Mouse (Mus musculus): ENCODE measurements around the gene Arsb.
"Not testable (repeated sequence)": the region's sequence is repeated elsewhere in the genome, so short reads cannot be mapped to it uniquely, and the experiment has no call there.

Arsb gene

GRCm38 (mm10) chr13:93970115-93970514 is 198.7 kb downstream of the Arsb start:
- no peak for ATAC-seq (ENCODE audit: insufficient number of reproducible peaks, low FRiP score, low TSS enrichment)

DNA sequence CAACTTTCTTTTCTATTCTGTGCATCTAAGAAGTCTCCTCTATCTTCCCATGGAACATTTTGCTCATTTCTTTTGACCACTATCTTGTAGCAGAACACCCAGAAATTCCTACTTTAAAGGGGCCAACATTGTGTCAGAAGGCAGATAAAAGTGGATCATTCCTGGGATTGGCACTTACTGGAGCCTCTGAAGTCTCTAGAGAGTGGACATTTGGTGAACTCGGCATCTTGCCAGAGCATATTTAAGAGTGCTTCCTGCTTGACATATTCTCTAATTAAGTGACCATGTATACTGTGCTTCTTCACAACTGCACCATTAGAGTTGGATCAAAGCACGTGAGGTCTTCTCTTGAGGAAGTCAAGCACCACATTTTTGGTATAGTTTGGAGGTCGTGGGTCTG is 201.0 kb downstream of the Arsb start:
- no peak for ATAC-seq (ENCODE audit: insufficient number of reproducible peaks, low FRiP score, low TSS enrichment)

DNA sequence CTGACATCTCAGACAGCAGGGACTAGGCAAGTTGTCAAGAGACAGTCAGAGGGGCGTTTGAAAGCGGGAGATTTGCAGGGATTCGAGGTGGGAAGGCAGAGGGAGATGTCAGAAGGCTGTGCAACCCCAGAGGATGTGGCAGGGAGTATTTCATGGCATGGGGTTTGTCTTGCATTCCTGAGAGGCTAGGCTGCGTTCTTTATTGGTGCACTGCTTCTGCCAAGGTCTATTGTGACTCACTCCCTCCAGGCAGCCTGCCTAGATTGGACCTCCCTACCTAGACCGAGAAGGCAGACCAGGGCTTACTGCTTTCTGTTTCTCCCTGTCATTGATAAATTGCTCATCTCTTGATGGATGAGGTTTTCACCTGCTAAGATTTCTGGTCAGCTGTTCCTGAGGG is 204.2 kb downstream of the Arsb start:
- ATAC-seq (ENCODE audit: insufficient number of reproducible peaks, low FRiP score, low TSS enrichment) = no peak

DNA sequence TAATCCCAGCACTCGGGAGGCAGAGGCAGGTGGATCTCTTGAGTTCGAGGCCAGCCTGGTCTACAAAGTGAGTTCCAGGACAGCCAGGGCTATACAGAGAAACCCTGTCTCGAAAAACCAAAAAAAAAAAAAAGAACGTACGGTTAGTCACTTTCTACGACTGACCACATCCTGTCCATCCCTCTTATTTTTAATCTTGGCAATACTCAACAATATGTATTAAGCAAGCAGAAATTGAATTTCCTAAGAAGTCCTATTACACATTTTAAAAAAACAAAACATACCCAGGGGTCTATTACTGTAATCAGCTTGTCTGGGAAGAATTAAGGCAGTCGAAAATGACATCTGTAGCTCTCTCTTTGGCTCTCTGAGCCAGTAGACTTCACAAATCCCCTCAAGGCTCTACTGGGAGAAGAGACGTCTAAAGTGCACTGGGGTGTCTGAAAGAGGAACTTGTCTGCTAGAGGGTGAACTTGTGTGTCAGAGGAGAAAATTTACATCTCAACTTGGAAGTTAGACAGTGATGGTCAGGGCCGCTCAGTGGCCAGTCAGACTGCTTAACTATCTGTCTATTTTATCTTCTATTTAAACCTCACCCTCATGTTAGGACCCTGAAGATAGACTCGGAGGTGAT is 205.6 kb downstream of the Arsb start:
- ATAC-seq (ENCODE audit: insufficient number of reproducible peaks, low FRiP score, low TSS enrichment) = no peak

GRCm38 (mm10) chr13:93978703-93979495 is 207.5 kb downstream of the Arsb start:
- no peak for ATAC-seq (ENCODE audit: insufficient number of reproducible peaks, low FRiP score, low TSS enrichment)

- no peak for ATAC-seq (ENCODE audit: insufficient number of reproducible peaks, low FRiP score, low TSS enrichment)
Observed at GRCm38 (mm10) chr13:93979754-93980153, 208.3 kb downstream of the Arsb start.

GRCm38 (mm10) chr13:93984521-93984920 is 213.1 kb downstream of the Arsb start:
- no peak; the same call in 1 of the 2 replicates for ATAC-seq (ENCODE audit: insufficient number of reproducible peaks, low FRiP score, low TSS enrichment)

GRCm38 (mm10) chr13:93985181-93985580 is 213.8 kb downstream of the Arsb start:
- ATAC-seq (ENCODE audit: insufficient number of reproducible peaks, low FRiP score, low TSS enrichment) = no peak

DNA sequence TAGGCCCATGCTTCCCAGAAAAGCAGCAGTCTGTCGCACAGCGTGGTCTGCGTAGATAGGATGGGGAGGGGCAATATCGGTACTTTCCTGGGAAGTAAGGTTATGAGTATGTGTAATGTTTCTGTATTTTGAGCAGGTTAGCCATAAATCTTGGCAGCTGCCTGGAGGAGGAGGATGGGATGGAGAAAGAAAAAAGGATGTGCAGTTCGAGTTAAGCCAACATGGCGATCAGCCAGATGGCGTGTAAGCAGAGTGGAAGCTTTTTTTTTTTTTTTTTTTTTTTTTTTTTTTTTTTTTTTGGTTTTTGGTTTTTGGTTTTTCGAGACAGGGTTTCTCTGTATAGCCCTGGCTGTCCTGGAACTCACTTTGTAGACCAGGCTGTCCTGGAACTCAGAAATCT is 214.3 kb downstream of the Arsb start:
- not testable (repeated sequence) for ATAC-seq (ENCODE audit: insufficient number of reproducible peaks, low FRiP score, low TSS enrichment)

- no peak for ATAC-seq (ENCODE audit: insufficient number of reproducible peaks, low FRiP score, low TSS enrichment)
Observed at GRCm38 (mm10) chr13:93987611-93988010, 216.2 kb downstream of the Arsb start.

- ATAC-seq (ENCODE audit: insufficient number of reproducible peaks, low FRiP score, low TSS enrichment) = no peak
Observed at GRCm38 (mm10) chr13:93989208-93989607, 217.8 kb downstream of the Arsb start.

- ATAC-seq (ENCODE audit: insufficient number of reproducible peaks, low FRiP score, low TSS enrichment) = no peak
Observed at GRCm38 (mm10) chr13:93989736-93990611, 218.5 kb downstream of the Arsb start.

DNA sequence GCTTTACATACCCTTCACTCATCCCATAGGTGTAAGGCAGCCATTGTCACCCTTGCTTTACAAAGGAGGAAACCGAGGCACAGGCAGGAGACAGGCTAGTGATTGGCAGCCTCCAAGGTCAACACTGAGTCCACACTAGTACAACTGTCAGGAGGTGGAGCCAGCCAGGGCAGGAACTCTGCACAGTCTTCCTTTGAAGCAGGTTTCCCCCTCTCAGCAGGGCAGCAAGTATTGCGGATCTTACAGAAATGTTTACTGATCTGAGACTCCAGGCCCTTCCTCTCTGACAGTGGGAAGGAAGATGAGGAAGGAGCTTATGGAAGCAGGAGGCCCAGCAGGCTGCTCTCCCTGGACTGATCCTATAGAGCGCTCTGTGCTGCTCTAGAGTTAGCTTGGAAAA is 219.4 kb downstream of the Arsb start:
- ATAC-seq (ENCODE audit: insufficient number of reproducible peaks, low FRiP score, low TSS enrichment) = no peak

GRCm38 (mm10) chr13:93992342-93992882 is 221.0 kb downstream of the Arsb start:
- ATAC-seq (ENCODE audit: insufficient number of reproducible peaks, low FRiP score, low TSS enrichment) = no peak
